Mouse (Mus musculus) cerebellum, adult 11-12 months (tissue): ENCODE results near the gene Cds1.
"Not testable (repeated sequence)": the region's sequence is repeated elsewhere in the genome, so short reads cannot be mapped to it uniquely, and the experiment has no call there.

Source experiments
- DNase-seq: peaks from one replicate; pipeline ENCODE4 v3.0.0; 2022

Cds1 gene

GRCm38 (mm10) chr5:101832042-101832441 is 67.1 kb downstream of the Cds1 start:
- peak; percentile 59 for DNase-seq

GRCm38 (mm10) chr5:101832991-101833390 is 68.1 kb downstream of the Cds1 start:
- no peak for DNase-seq

GRCm38 (mm10) chr5:101833875-101834274 is 68.9 kb downstream of the Cds1 start:
- no peak for DNase-seq

GRCm38 (mm10) chr5:101836221-101836620 is 71.3 kb downstream of the Cds1 start:
- DNase-seq, result no peak

DNA sequence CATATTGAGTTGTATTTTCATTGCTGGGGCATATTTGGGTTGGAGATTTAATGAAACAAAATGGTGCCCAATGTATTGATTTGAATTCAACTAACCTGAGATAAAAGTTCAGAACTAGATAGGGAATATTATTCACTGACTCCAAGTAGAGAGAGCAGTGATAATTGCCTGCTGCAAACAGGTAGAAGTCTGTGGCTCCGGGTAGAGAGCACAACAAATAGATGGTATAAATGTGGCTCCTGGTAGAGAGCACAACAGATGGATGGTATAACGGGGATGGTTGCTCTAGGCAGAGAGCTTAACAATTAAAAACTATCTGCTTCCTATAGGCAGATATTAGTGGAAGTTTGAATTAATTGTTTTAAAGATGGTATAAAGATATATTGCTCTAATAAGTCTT is 72.7 kb downstream of the Cds1 start:
- not testable (repeated sequence) for DNase-seq

GRCm38 (mm10) chr5:101840476-101840875 is 75.5 kb downstream of the Cds1 start:
- DNase-seq, result peak; percentile 32

DNA sequence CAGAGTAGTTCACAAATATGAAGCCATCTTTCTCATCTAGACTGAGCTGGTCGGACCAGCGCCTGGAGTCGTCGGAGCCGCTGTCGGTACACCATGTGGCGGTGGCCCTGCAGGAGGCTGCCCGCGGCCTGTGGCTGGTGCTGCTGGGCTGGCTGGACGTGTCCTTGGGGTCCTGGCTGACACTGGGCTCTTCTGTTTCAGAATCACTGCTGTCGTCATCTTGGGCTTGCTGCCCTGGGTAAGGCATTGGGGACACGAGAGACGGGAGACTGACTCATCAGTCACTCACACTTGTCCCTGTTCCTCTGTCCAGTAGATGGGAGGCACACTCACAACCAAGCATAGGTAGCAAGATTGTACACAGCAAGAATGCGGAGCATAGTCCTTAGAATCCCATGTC is 80.1 kb downstream of the Cds1 start:
- no peak for DNase-seq

GRCm38 (mm10) chr5:101845930-101846329 is 81.0 kb downstream of the Cds1 start:
- DNase-seq, result no peak

DNA sequence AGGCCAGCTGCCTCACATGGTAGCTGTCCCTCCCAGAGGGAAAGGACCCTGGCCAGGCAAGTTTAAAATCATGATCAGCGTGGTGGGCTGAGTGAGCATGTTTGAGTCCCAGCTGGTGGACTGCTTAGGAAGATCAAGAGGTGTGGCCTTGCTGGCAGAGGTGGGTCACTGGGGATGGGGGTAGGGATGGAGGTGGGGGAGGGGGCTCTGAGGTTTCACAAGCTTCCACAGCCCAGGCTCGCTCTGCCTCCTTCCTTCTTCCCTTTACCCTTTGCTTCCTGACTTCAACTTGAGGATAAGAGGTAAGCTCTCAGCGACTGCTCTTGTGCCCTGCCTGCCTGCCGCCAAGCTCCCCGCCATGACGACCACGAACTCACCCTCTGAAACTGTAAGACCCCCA is 82.4 kb downstream of the Cds1 start:
- DNase-seq, result peak; percentile 3

- DNase-seq, result no peak
Measured at GRCm38 (mm10) chr5:101847762-101848161, 82.8 kb downstream of the Cds1 start.

DNA sequence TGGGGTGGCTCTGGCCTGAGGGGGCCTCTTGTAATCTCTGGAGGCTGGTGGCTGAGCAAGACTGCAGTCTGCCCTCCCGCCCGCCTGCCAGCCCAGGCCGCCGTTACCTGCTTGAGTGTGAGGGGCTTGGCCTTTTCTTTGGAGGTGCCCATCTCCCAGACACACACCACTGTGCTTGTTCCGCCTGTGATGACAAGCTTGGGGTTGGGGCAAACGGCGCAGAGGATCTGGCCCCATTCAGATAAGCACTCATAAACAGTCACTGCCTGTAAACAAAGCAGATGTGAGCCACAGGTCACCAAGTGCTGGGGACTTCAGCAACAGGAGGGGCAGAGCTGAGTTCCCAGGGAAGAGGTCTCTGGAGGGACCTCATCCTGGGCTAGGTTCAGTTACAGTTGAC is 86.2 kb downstream of the Cds1 start:
- no peak for DNase-seq

DNA sequence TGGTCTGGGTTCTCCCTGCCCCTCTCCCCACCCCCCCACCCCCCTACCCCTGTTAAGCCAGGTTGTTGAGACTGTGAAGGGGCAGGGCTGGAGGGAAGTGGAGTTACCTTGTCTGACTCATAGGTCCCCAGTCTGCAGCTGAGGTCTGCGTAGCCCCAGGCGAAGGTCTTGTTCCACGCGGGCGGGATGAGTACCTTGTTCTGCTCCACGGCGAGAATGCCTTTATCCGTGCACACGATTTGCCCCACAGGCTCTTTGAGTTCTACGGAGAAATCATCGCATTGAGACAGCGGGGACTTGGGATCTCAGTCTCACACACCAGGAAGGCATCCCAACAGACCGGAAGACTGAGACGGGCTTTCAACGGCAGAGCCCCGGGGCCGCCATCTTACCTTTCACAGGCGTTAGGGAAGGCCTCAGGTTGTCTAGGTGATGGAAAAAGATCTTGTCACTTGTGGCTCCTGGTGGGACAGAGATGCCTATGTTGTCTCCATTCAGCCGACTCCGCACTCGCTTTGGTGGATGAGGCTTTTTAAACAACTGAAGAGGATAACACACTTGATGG is 87.3 kb downstream of the Cds1 start:
- DNase-seq, result no peak

- DNase-seq, result no peak
Measured at GRCm38 (mm10) chr5:101854100-101854499, 89.2 kb downstream of the Cds1 start.

DNA sequence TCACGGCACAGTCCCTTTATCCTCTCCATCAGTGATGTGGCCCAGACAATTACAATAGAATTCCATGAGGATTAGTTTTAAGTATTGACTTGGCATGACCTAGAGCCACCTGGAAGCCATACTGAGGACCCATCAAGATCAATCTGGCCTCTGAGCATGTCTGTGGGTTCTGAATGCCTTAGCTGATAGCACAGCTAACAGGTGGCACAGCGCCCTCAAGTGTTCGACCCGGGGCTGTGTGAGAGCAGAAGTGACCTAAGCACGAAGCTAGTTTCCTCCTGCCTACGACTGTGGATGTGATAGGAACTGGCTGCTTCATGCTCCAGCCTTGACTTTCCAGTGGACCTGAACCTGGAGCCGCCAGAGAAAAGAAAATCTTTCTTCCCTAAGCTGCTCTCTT is 89.7 kb downstream of the Cds1 start:
- no peak for DNase-seq

GRCm38 (mm10) chr5:101855475-101855874 is 90.5 kb downstream of the Cds1 start:
- DNase-seq, result no peak

- DNase-seq, result no peak
Measured at GRCm38 (mm10) chr5:101858891-101859436, 94.0 kb downstream of the Cds1 start.

DNA sequence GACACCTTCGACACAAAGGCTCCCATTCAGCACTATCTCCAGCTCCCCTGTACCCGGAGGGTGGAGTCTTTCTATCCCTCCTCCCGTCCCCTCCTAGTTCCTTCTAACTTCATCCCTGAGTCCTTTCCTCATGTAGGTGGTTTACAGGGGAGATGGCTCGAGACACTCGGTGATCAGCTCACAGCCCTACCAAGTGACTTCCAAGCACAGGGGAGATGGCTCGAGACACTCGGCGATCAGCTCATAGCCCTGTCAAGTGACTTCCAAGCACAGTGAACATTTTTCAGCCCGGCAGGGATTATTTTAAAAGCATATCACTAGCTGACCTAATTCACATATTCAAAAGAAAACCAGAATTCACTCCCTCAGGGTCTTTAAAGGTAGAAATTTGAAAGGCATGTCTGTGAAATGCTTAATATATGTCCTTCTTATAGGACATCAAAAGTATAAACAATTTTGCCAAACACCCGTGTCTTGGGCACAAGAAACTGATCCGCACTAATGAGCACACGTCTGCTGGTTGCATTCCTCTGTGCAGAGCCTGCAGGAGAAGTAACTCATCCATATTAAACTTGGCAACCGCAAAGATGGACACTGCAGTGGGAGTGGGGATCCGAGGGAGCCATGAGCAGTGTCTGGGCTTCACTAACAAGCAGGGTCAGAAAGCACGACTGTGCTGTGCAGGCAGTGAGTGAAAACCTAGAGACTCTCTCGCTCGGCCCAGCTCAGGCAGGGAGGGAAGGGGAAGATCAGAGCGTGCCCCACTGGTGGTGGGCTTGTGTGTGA is 97.0 kb downstream of the Cds1 start:
- DNase-seq, result no peak

- no peak for DNase-seq
Measured at GRCm38 (mm10) chr5:101862651-101863050, 97.7 kb downstream of the Cds1 start.

DNA sequence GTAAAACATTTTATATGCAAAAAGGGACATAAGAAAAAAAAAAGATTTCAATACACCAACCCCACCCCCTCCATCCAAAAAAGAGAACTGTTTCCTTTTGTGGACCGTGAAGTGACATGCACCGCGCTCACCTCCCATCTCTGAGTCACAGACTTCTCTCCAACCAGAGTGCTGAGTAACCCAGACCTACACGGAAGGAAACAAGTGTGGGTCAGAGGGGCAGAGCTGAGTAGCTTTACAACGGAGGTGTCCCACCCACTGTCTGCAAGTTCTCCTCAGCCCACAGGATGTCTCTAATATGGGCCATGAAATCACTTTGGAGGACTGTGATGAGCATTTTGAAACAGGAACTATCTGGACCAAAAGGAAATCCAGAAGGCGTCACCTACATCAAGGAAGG is 99.0 kb downstream of the Cds1 start:
- no peak for DNase-seq

- DNase-seq, result no peak
Measured at GRCm38 (mm10) chr5:101866722-101867121, 101.8 kb downstream of the Cds1 start.
